Mouse (Mus musculus): ENCODE measurements around the gene Sun1. TPM values are rescaled to one million over a fixed set of nuclear protein-coding genes. Genes with fewer than 3 reads are reported as not detected.

Gene Sun1
- polyA plus RNA-seq, 1 experiment from 2014 or later, result 52.7 TPM

- no peak overlapping the region for H3K4me3 ChIP-seq
- H3K4me1 ChIP-seq, result peaks cover 20% of the 10 kb centered on the region
- peaks cover 79% of the 10 kb centered on the region for H3K36me3 ChIP-seq
- H3K27me3 ChIP-seq (ENCODE audit: low read depth, poor library complexity, severe bottlenecking), result no peaks in the 10 kb centered on the region
- no peak for DNase-seq (ENCODE audit: low spot score)
- WGBS, result 88% methylated on average over 4 of the region's 4 CpGs
- H3K27ac ChIP-seq, result no peak overlapping the region
- H3K9me3 ChIP-seq (replicated peaks), result no peaks in the 10 kb centered on the region
These were observed 57.4 kb downstream of the Sun1 start for GRCm38 (mm10) chr5:139257818-139258217.

GRCm38 (mm10) chr5:139258371-139259035 is 58.1 kb downstream of the Sun1 start:
- no peak for DNase-seq (ENCODE audit: low spot score)
- H3K27me3 ChIP-seq (ENCODE audit: low read depth, poor library complexity, severe bottlenecking), result no peaks in the 10 kb centered on the region
- H3K4me1 ChIP-seq, result peaks cover 16% of the 10 kb centered on the region
- peaks cover 86% of the 10 kb centered on the region for H3K36me3 ChIP-seq
- no peak overlapping the region for H3K4me3 ChIP-seq
- no peaks in the 10 kb centered on the region for H3K9me3 ChIP-seq (replicated peaks)
- WGBS, result 95% methylated on average over 8 of the region's 8 CpGs
- no peak overlapping the region for H3K27ac ChIP-seq

- DNase-seq (ENCODE audit: low spot score), result no peak
- Histone ChIP-seq H3K4me3 (no peak overlapping the region), H3K4me1 (peaks cover 6% of the 10 kb centered on the region; the same call in 1 of the 2 replicates), H3K9me3 (replicated peaks) (no peaks in the 10 kb centered on the region), H3K27ac (no peak overlapping the region), H3K36me3 (peaks cover 96% of the 10 kb centered on the region), H3K27me3 (ENCODE audit: low read depth, poor library complexity, severe bottlenecking) (no peaks in the 10 kb centered on the region)
- 91% methylated on average over 5 of the region's 5 CpGs for WGBS
These were observed 59.4 kb downstream of the Sun1 start for GRCm38 (mm10) chr5:139259853-139260252.

GRCm38 (mm10) chr5:139261403-139261802 is 61.0 kb downstream of the Sun1 start:
- H3K4me1 ChIP-seq, result no peaks in the 10 kb centered on the region
- H3K36me3 ChIP-seq, result peaks cover 97% of the 10 kb centered on the region
- no peaks in the 10 kb centered on the region for H3K27me3 ChIP-seq (ENCODE audit: low read depth, poor library complexity, severe bottlenecking)
- no peak for DNase-seq (ENCODE audit: low spot score)
- H3K9me3 ChIP-seq (replicated peaks), result no peaks in the 10 kb centered on the region
- H3K27ac ChIP-seq, result no peak overlapping the region
- WGBS, result 96% methylated on average over 4 of the region's 4 CpGs
- H3K4me3 ChIP-seq, result no peak overlapping the region

GRCm38 (mm10) chr5:139267661-139268060 is 67.2 kb downstream of the Sun1 start:
- Histone ChIP-seq H3K4me1 (peaks cover 12% of the 10 kb centered on the region), H3K27ac (no peak overlapping the region), H3K36me3 (peaks cover 73% of the 10 kb centered on the region), H3K9me3 (replicated peaks) (no peaks in the 10 kb centered on the region), H3K4me3 (no peak overlapping the region), H3K27me3 (ENCODE audit: low read depth, poor library complexity, severe bottlenecking) (no peaks in the 10 kb centered on the region)
- no peak for DNase-seq (ENCODE audit: low spot score)
- 90% methylated on average over 4 of the region's 4 CpGs for WGBS

GRCm38 (mm10) chr5:139270806-139271521 is 70.5 kb downstream of the Sun1 start:
- peaks cover 20% of the 10 kb centered on the region for H3K4me1 ChIP-seq
- H3K27me3 ChIP-seq (ENCODE audit: low read depth, poor library complexity, severe bottlenecking), result no peaks in the 10 kb centered on the region
- no peaks in the 10 kb centered on the region for H3K9me3 ChIP-seq (replicated peaks)
- H3K4me3 ChIP-seq, result no peak overlapping the region
- peaks cover 39% of the 10 kb centered on the region for H3K36me3 ChIP-seq
- DNase-seq (ENCODE audit: low spot score), result no peak
- 73% methylated on average over 16 of the region's 16 CpGs for WGBS
- no peak overlapping the region for H3K27ac ChIP-seq

GRCm38 (mm10) chr5:139271994-139272554 is 71.6 kb downstream of the Sun1 start:
- Histone ChIP-seq H3K27me3 (ENCODE audit: low read depth, poor library complexity, severe bottlenecking) (no peaks in the 10 kb centered on the region), H3K27ac (0 out of 2 replicates have a peak overlapping the region, but pooled peaks have one; percentile 19), H3K36me3 (peaks cover 28% of the 10 kb centered on the region), H3K4me3 (no peak overlapping the region), H3K9me3 (replicated peaks) (no peaks in the 10 kb centered on the region), H3K4me1 (peaks cover 20% of the 10 kb centered on the region)
- DNase-seq (ENCODE audit: low spot score), result no peak
- 45% methylated on average over 8 of the region's 8 CpGs for WGBS

- Histone ChIP-seq H3K36me3 (no peaks in the 10 kb centered on the region), H3K9me3 (replicated peaks) (no peaks in the 10 kb centered on the region), H3K4me1 (peaks cover 24% of the 10 kb centered on the region), H3K27me3 (ENCODE audit: low read depth, poor library complexity, severe bottlenecking) (no peaks in the 10 kb centered on the region), H3K4me3 (no peak overlapping the region), H3K27ac (no peak overlapping the region)
- no peak for DNase-seq (ENCODE audit: low spot score)
- 87% methylated on average over 8 of the region's 8 CpGs for WGBS
These were observed 76.8 kb downstream of the Sun1 start for GRCm38 (mm10) chr5:139277287-139277686.

GRCm38 (mm10) chr5:139281373-139282112 is 81.1 kb downstream of the Sun1 start:
- 0 out of 2 replicates have a peak overlapping the region, but pooled peaks have one; percentile 30 for H3K27ac ChIP-seq
- no peak for DNase-seq (ENCODE audit: low spot score)
- 56% methylated on average over 10 of the region's 11 CpGs for WGBS
- no peaks in the 10 kb centered on the region for H3K9me3 ChIP-seq (replicated peaks)
- no peaks in the 10 kb centered on the region for H3K27me3 ChIP-seq (ENCODE audit: low read depth, poor library complexity, severe bottlenecking)
- peaks cover 22% of the 10 kb centered on the region for H3K4me1 ChIP-seq
- H3K4me3 ChIP-seq, result no peak overlapping the region
- H3K36me3 ChIP-seq, result no peaks in the 10 kb centered on the region

GRCm38 (mm10) chr5:139282191-139282590 is 81.8 kb downstream of the Sun1 start:
- Histone ChIP-seq H3K4me1 (peaks cover 27% of the 10 kb centered on the region), H3K27ac (no peak overlapping the region), H3K9me3 (replicated peaks) (no peaks in the 10 kb centered on the region), H3K36me3 (no peaks in the 10 kb centered on the region), H3K4me3 (no peak overlapping the region), H3K27me3 (ENCODE audit: low read depth, poor library complexity, severe bottlenecking) (no peaks in the 10 kb centered on the region)
- 6% methylated on average over 15 of the region's 15 CpGs for WGBS
- peak; percentile 87 for DNase-seq (ENCODE audit: low spot score)

GRCm38 (mm10) chr5:139283460-139284180 is 83.2 kb downstream of the Sun1 start:
- Histone ChIP-seq H3K4me3 (no peak overlapping the region), H3K9me3 (replicated peaks) (no peaks in the 10 kb centered on the region), H3K27ac (no peak overlapping the region), H3K27me3 (ENCODE audit: low read depth, poor library complexity, severe bottlenecking) (no peaks in the 10 kb centered on the region), H3K36me3 (no peaks in the 10 kb centered on the region), H3K4me1 (peaks cover 27% of the 10 kb centered on the region)
- no peak for DNase-seq (ENCODE audit: low spot score)
- WGBS, result 94% methylated on average over 14 of the region's 14 CpGs

GRCm38 (mm10) chr5:139285383-139286067 is 85.1 kb downstream of the Sun1 start:
- Histone ChIP-seq H3K27me3 (ENCODE audit: low read depth, poor library complexity, severe bottlenecking) (no peaks in the 10 kb centered on the region), H3K27ac (no peak overlapping the region), H3K9me3 (replicated peaks) (no peaks in the 10 kb centered on the region), H3K36me3 (no peaks in the 10 kb centered on the region), H3K4me1 (peaks cover 30% of the 10 kb centered on the region), H3K4me3 (no peak overlapping the region)
- whole genome bisulfite sequencing, result 61% methylated on average over 8 of the region's 8 CpGs
- no peak for DNase-seq (ENCODE audit: low spot score)

Measured in limb, embryonic 10.5 days (tissue).